Mouse (Mus musculus) embryonic facial prominence, embryonic 11.5 days (tissue): ENCODE measurements around the gene Sema3a. TPM values are rescaled to one million over a fixed set of nuclear protein-coding genes. Genes with fewer than 3 reads are reported as not detected.
A peak's percentile ranks its signal among the peaks of the same experiment; 100 is the strongest.

Experiments
- ATAC-seq: fragments of 200-750 bp; cut with Nextera tagmentation; replicated peaks from 2 replicates; pipeline ENCODE4 v1.8.0; 2017; ENCODE audit warnings: low read depth; ENCODE audit not compliant: insufficient number of reproducible peaks, low FRiP score, low TSS enrichment
- DNase-seq: peaks from one replicate; pipeline ENCODE4 v3.0.0-alpha.2; 2015; ENCODE audit warnings: low spot score
- H3K27ac ChIP-seq: fragments of 300-500 bp; sonication (generic); replicated peaks from 2 replicates; pipeline ENCODE4 v1.5.1; 2014; ENCODE audit warnings: mild to moderate bottlenecking, low read depth, low read length, control low read depth
- H3K27me3 ChIP-seq: fragments of 300-500 bp; sonication (generic); 2 replicates; pipeline ENCODE4 v1.6.1; 2014; ENCODE audit warnings: mild to moderate bottlenecking, low read length, moderate library complexity, mixed read lengths; ENCODE audit not compliant: control insufficient read depth, insufficient read depth
- H3K36me3 ChIP-seq: fragments of 300-500 bp; sonication (generic); replicated peaks from 2 replicates; pipeline ENCODE4 v1.6.1; 2014; ENCODE audit warnings: low read depth, mild to moderate bottlenecking, low read length, moderate library complexity, mixed read lengths; ENCODE audit not compliant: control insufficient read depth, insufficient read depth
- H3K4me1 ChIP-seq: fragments of 300-500 bp; sonication (generic); 2 replicates; pipeline ENCODE4 v1.6.1; 2014; ENCODE audit warnings: low read length, mixed read lengths; ENCODE audit not compliant: control insufficient read depth, insufficient read depth
- H3K4me2 ChIP-seq: fragments of 300-500 bp; sonication (generic); 2 replicates; pipeline ENCODE4 v1.6.1; 2014; ENCODE audit warnings: low read depth, mild to moderate bottlenecking, control low read depth, low read length, moderate library complexity
- H3K4me3 ChIP-seq: fragments of 300-500 bp; sonication (generic); 2 replicates; pipeline ENCODE4 v1.5.1; 2014; ENCODE audit warnings: low read depth, low read length, control low read depth
- H3K9ac ChIP-seq: fragments of 300-500 bp; sonication (generic); replicated peaks from 2 replicates; pipeline ENCODE4 v1.6.1; 2014; ENCODE audit warnings: mild to moderate bottlenecking, control low read depth, low read length
- H3K9me3 ChIP-seq: fragments of 300-500 bp; sonication (generic); replicated peaks from 2 replicates; pipeline ENCODE4 v1.6.1; 2016; ENCODE audit warnings: mild to moderate bottlenecking, low read length, inconsistent platforms, mixed read lengths; ENCODE audit not compliant: control insufficient read depth
- WGBS: fragments of 180-500 bp; shearing (Covaris S2); extraction: QIAGEN DNeasy Blood & Tissue Kit; methylation state at CpG from one replicate; pipeline ENCODE4 v1.1.7; 2014; 5-methylcytosine and 5-hydroxymethylcytosine counted together
- polyA plus RNA-seq: library from polyadenylated mRNA; unstranded; fragments of >200 nt; fragmentation: Nextera tagmentation; extraction: Ambion mirVana; gene quantifications from 2 replicates; pipeline ENCODE4 v1.2.1, GENCODE M21; 2014

The Sema3a gene
- polyA plus RNA-seq, 1 experiment from 2014 or later: 56.3 TPM

DNA sequence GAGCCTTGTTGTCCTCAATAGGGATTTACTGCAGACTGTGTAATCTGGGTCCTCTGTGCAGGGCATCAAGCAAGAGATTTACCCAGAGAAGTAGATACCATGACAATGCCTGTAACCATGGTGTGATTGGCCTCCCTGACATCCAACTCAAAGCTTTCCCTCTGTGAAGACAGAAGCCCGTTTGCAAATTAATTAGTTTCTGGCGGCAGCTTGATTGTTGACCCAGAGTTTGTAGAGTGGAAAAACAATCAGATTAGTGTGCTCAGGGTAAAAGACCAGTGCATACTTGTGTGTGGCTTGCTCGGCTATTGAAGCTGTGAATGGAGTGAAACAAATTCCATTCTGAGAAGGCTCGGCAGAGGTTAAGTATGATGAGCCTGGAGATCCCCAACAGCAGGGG, 404.0 kb downstream of the Sema3a start:
- Histone ChIP-seq H3K27me3 (no peaks in the 10 kb centered on the region), H3K9me3 (no peaks in the 10 kb centered on the region), H3K4me3 (no peak overlapping the region), H3K9ac (no peak overlapping the region), H3K4me2 (no peak overlapping the region), H3K36me3 (no peaks in the 10 kb centered on the region), H3K27ac (no peak overlapping the region), H3K4me1 (no peaks in the 10 kb centered on the region)
- 10% methylated on average over 4 of the region's 4 CpGs for WGBS
- ATAC-seq (peak; percentile 88; the same call in 1 of the 2 replicates), DNase-seq (no peak)

DNA sequence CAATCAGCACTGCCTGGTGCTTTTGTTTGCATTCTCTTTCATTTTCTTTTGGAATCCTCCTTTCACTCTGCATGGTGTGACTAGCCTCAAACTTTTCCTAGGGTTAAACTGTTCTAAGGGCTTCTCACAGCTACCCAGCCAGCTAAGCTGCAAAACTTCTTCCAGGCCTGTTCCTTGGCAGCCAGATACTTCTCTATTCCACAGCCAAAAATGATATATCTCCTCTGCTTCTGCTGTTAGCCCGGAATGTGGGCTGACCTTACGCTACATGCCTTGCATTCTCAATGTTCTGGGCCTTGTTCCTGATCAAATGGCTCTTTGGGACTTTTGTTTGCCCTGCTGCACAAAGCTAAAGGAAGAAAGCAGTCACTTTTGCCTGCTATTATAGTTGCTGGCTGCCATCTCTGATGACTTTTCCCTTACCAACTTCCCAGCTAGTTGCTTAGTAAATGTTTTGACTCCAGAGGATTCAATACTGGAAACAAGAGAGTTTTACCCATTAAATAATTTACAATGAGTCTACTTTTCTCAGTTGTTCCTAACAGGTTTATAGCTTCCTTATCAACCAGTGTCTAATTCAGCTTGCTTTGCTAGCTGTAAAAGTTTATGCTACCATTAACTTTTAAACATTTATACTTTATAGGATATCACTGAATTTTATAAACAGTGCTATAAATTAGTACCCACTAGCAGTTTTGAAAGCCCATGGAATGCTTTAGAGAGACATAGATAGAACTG, 422.4 kb downstream of the Sema3a start:
- no peaks in the 10 kb centered on the region for H3K4me1 ChIP-seq
- no peak overlapping the region for H3K9ac ChIP-seq
- ATAC-seq: no peak
- DNase-seq: no peak
- H3K27ac ChIP-seq: no peak overlapping the region
- no peaks in the 10 kb centered on the region for H3K27me3 ChIP-seq
- no peaks in the 10 kb centered on the region for H3K9me3 ChIP-seq
- 41% methylated on average over 2 of the region's 2 CpGs for WGBS
- no peak overlapping the region for H3K4me2 ChIP-seq
- H3K36me3 ChIP-seq: no peaks in the 10 kb centered on the region
- H3K4me3 ChIP-seq: no peak overlapping the region

DNA sequence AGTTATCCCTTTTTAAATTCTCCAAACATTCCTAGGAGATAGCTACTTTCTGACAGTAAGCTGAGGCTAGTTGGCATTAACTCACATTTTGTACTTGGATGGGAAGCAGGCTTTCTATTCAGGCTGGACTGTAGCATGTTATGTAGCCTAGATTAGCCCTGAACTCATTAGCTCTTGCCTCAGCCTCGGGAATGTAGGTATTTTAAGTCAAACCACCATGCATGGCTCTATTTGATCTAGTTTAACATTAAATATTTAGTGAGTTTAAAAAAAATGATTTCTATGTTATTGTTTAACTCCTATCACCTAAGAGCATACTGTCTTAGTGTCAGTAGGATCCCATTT, 423.0 kb downstream of the Sema3a start:
- H3K4me3 ChIP-seq: no peak overlapping the region
- no peaks in the 10 kb centered on the region for H3K27me3 ChIP-seq
- H3K9ac ChIP-seq: no peak overlapping the region
- ATAC-seq (no peak), DNase-seq (no peak)
- H3K9me3 ChIP-seq: no peaks in the 10 kb centered on the region
- H3K36me3 ChIP-seq: no peaks in the 10 kb centered on the region
- H3K4me1 ChIP-seq: no peaks in the 10 kb centered on the region
- H3K27ac ChIP-seq: no peak overlapping the region
- 58% methylated on average over 1 of the region's 1 CpGs for WGBS
- no peak overlapping the region for H3K4me2 ChIP-seq

GRCm38 (mm10) chr5:13549080-13549479, 423.9 kb downstream of the Sema3a start:
- Histone ChIP-seq H3K4me3 (no peak overlapping the region), H3K36me3 (no peaks in the 10 kb centered on the region), H3K4me1 (no peaks in the 10 kb centered on the region), H3K27me3 (no peaks in the 10 kb centered on the region), H3K4me2 (no peak overlapping the region), H3K27ac (no peak overlapping the region), H3K9ac (no peak overlapping the region), H3K9me3 (no peaks in the 10 kb centered on the region)
- ATAC-seq (no peak), DNase-seq (no peak)
- WGBS: 85% methylated on average over 5 of the region's 5 CpGs

- H3K9me3 ChIP-seq: no peaks in the 10 kb centered on the region
- 90% methylated on average over 1 of the region's 1 CpGs for WGBS
- no peak overlapping the region for H3K4me2 ChIP-seq
- no peak overlapping the region for H3K27ac ChIP-seq
- no peaks in the 10 kb centered on the region for H3K4me1 ChIP-seq
- ATAC-seq (no peak), DNase-seq (no peak)
- H3K27me3 ChIP-seq: no peaks in the 10 kb centered on the region
- no peak overlapping the region for H3K4me3 ChIP-seq
- no peaks in the 10 kb centered on the region for H3K36me3 ChIP-seq
- H3K9ac ChIP-seq: no peak overlapping the region
Observed at GRCm38 (mm10) chr5:13550953-13551352, 425.7 kb downstream of the Sema3a start.

DNA sequence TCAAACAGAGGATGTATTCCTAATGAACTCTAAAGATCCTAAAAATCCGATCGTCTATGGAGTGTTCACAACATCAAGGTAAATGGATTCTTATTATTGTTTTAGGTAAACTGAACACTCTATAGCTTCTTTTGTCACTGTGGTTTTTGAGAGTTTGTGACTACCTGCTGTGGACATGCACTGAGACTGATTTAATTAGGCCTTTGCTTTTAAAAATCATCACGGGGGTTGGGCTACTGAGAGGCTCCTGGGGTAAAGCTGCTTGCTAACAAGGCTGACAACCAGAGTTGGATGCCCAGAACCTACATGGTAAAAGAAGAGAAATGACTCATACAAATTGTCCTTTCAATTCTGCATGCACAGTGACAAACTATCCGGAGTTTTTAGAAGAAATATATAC, 432.0 kb downstream of the Sema3a start:
- Histone ChIP-seq H3K9ac (no peak overlapping the region), H3K27me3 (no peaks in the 10 kb centered on the region), H3K4me2 (no peak overlapping the region), H3K4me1 (no peaks in the 10 kb centered on the region), H3K4me3 (no peak overlapping the region), H3K36me3 (no peaks in the 10 kb centered on the region), H3K27ac (no peak overlapping the region), H3K9me3 (no peaks in the 10 kb centered on the region)
- WGBS: 54% methylated on average over 4 of the region's 4 CpGs
- ATAC-seq: no peak
- no peak for DNase-seq

DNA sequence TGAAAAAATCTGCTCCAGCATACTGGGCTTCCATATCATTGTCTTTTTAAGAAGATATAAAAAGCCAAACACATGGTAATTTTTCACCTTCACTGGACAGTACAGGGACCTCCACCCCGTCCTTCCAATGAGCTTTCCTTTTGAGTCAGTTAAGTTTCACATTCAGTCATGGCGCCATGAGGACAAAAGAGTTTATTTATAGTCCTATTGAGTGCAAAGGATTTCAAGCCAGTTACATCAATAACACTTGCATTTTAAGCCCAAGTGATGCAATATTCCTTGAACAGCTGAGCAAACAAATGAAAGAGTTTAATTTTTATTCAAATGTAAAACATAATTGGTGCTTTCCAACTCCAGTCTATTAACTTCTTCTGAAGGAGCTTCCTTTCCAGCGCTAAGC, 448.7 kb downstream of the Sema3a start:
- no peaks in the 10 kb centered on the region for H3K27me3 ChIP-seq
- no peaks in the 10 kb centered on the region for H3K36me3 ChIP-seq
- no peaks in the 10 kb centered on the region for H3K4me1 ChIP-seq
- no peak overlapping the region for H3K4me2 ChIP-seq
- H3K9me3 ChIP-seq: no peaks in the 10 kb centered on the region
- no peak overlapping the region for H3K4me3 ChIP-seq
- no peak overlapping the region for H3K9ac ChIP-seq
- DNase-seq (no peak), ATAC-seq (no peak)
- no peak overlapping the region for H3K27ac ChIP-seq
- 88% methylated on average over 3 of the region's 3 CpGs for WGBS

- Histone ChIP-seq H3K4me1 (no peaks in the 10 kb centered on the region), H3K9me3 (no peaks in the 10 kb centered on the region), H3K4me3 (no peak overlapping the region), H3K9ac (no peak overlapping the region), H3K4me2 (no peak overlapping the region), H3K27me3 (no peaks in the 10 kb centered on the region), H3K36me3 (no peaks in the 10 kb centered on the region), H3K27ac (no peak overlapping the region)
- DNase-seq (no peak), ATAC-seq (no peak)
- WGBS: 67% methylated on average over 2 of the region's 2 CpGs
Observed at GRCm38 (mm10) chr5:13579123-13579522, 453.9 kb downstream of the Sema3a start.
